Mouse (Mus musculus) lung, adult 2 months (tissue): ENCODE data around the gene Lrrc57.

ENCODE experiments used
- CTCF ChIP-seq: fragments of 200-500 bp; IDR thresholded peaks from 2 replicates; pipeline ENCODE4 v1.5.1; 2011; ENCODE audit warnings: mild to moderate bottlenecking, low read length, control low read depth; ENCODE audit not compliant: insufficient read depth
- POLR2A ChIP-seq: fragments of 200-500 bp; IDR thresholded peaks from 2 replicates; pipeline ENCODE4 v1.6.1; 2011; ENCODE audit warnings: low read depth, mild to moderate bottlenecking, control low read depth, low read length, borderline replicate concordance; ENCODE audit errors: extremely low read depth

- no peak for TF ChIP-seq CTCF
- TF ChIP-seq POLR2A = no peak
These were observed 37.5 kb upstream of the Lrrc57 start for GRCm38 (mm10) chr2:120646777-120647176.
